Mouse (Mus musculus): ENCODE data around the gene Fam43b. TPM values are rescaled to one million over a fixed set of nuclear protein-coding genes. Genes with fewer than 3 reads are reported as not detected.
A peak's percentile ranks its signal among the peaks of the same experiment; 100 is the strongest.

Gene Fam43b
- total RNA-seq, 1 experiment from 2014 or later: 2.1 TPM

GRCm38 (mm10) chr4:138395087-138395970 lies 999 bp downstream of the Fam43b start:
- DNase-seq: peak; percentile 48

- DNase-seq: no peak
Observed at GRCm38 (mm10) chr4:138393703-138394102, 2.6 kb downstream of the Fam43b start.

GRCm38 (mm10) chr4:138383789-138384188 lies 12.5 kb downstream of the Fam43b start:
- no peak for DNase-seq

GRCm38 (mm10) chr4:138382462-138382861 lies 13.9 kb downstream of the Fam43b start:
- DNase-seq: no peak

GRCm38 (mm10) chr4:138380132-138380689 lies 16.1 kb downstream of the Fam43b start:
- DNase-seq: peak; percentile 32

DNA sequence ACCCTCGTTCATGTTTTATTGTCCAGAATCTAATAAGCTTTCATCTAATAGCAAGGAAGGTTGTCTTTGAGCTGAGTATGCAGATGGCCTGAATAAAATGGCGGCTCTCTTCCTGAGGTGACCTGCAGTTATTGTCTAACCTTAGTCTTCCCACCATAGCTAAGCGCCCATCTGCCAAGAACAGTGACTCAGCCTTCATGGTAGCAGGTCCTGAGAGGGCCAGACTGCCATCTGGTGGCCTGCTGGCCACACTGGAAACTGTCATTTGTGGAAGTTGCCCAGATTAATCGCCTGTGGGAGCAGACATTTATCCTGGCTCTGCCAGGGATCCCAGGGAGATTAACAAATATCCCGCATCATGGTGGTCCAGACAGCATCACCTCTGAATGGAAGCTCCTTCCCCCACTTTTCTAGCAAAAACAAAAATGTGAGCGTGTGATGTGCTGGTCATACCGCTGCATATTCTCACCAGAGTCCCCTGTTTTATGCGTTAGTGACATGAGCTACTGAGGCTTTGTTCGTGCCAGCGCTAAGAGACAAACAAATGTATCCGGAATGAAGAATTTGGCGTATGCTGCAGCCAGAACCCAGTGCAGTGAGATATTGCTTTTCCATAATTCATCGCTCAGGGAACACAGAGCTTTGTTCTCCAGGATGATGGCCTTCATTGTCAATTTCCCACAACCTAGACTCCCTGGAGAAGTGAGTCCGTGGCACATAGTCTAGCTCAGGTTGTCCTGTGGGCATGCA lies 17.1 kb downstream of the Fam43b start:
- peak; percentile 87 for DNase-seq

- peak; percentile 67 for DNase-seq
Observed at GRCm38 (mm10) chr4:138377526-138377925, 18.8 kb downstream of the Fam43b start.

DNA sequence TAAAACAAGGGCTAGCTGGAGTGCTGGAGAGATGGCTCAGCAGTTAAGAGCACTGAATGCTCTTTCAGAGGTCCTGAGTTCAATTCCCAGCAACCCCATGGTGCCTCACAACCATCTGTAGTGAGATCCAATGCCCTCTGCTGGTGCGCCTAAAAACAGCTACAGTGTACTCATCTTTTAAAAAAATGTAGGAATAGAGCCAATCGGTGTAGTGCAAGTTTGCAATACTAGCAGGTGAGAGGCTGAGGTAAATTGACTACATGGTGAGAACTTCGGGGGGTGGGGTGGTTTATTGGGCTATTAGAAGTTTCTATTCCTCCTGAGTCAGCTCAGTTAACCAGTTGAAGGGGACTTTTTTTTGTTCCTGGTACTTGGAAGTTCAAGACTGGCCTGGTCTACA lies 21.2 kb downstream of the Fam43b start:
- DNase-seq: no peak

GRCm38 (mm10) chr4:138370996-138371516 lies 25.3 kb downstream of the Fam43b start:
- no peak for DNase-seq

DNA sequence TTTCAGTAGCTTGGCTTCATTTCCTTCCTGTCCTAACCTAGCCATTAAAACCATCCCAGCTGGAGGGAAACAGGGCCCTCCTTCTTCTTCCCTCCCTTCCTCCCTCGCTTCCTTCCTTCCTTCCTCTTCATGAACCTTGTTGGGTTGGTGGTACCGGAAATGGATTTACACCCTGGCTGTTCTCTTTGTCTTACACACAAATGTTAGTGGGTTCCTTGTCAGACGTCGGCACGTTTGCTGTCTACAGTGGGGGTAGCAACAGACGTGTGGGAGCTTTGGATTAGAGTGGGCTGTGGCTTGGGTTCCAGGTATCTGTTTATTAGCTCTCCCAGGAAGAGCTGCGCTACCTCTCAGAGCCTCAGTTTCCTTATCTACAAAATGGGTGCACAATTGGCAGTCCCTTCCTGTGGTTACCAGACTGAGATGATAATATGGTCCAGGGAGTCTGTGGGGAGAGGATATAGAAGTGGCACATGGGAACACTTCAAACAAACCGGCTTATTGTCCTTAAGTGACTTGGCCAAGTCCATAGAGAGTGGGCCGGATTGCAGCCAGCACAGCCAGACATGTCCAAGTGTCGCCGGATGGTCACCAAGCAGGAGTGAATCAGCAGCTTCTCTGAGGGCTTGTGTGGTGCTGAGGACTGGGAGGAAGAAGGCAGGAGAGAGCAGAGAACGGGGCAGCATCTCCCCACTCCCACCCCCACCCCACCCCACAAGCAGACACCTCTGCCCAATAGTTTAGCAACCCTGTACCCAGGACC lies 27.6 kb downstream of the Fam43b start:
- DNase-seq: no peak

DNA sequence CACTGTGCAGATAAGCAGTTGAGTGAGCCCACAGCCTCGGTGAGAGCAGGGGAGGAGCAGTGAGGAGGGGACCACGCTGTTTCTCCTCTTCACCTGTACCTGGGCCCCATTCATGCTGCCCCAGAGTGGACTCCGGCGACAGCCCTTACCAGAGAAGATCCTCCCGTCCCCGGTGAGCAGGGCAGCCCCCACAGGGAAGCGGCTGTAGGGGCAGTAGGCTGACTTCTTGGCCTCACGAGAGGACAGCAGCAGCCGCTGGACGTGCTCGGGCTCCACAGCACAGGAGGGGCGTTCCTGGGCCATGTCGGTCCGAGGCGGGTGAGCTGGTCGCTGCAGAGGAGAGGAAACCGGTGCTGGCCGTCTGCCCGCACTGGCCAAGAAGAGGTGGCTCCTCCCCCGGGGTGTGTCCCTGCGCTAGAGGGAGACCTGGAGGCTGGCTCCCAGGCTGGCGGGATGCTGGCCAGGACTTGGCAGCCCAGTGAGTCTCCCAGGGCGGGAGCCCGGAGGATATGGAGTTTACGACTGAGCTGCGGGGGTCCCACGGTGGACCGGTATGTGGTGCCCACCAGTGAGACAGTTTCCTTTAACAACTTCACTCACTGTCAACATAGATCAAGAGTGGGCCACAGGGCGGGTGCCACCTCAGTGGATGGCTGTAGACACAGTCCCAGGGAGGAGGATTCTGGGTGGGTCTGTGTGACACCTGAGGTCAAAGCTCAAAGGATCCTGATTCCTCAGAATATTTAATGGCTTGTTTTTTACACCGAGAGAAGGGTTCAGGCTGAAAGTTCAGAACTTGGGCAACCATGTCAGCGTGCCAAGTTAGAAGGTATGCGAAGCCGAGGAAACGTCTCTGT lies 28.5 kb downstream of the Fam43b start, which contains the start of gene Cda:
TSS of gene Cda (minus strand) at position 352 of the 857 bp plus-strand sequence.
- peak; percentile 93 for DNase-seq

- no peak for DNase-seq
Observed at GRCm38 (mm10) chr4:138366561-138366960, 29.8 kb downstream of the Fam43b start.

- DNase-seq: no peak
Observed at GRCm38 (mm10) chr4:138363511-138363910, 32.8 kb downstream of the Fam43b start.

GRCm38 (mm10) chr4:138362883-138363282 lies 33.4 kb downstream of the Fam43b start:
- no peak for DNase-seq

- DNase-seq: no peak
Observed at GRCm38 (mm10) chr4:138361370-138361821, 34.9 kb downstream of the Fam43b start.

DNA sequence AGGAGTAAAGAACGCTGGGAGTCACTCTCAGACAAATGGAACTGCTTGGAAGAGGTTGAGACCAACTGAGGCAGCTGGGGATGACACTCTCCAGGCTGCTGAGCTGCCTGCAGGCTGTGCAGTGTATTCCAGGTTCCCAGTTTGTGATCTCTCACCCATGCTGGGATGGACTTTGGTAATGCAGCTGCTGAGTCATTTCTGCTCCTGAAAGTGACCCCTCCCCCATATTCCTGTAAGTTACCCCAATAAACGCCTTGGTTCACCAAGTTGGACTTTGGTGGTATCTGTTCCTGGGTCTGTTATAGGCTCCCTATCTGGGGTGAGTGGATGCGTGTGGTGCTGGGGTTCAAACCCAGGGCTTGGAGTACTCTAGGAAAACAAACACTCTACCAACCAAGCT lies 38.2 kb downstream of the Fam43b start:
- no peak for DNase-seq

- DNase-seq: peak; percentile 72
Observed at GRCm38 (mm10) chr4:138356551-138356950, 39.8 kb downstream of the Fam43b start.

DNA sequence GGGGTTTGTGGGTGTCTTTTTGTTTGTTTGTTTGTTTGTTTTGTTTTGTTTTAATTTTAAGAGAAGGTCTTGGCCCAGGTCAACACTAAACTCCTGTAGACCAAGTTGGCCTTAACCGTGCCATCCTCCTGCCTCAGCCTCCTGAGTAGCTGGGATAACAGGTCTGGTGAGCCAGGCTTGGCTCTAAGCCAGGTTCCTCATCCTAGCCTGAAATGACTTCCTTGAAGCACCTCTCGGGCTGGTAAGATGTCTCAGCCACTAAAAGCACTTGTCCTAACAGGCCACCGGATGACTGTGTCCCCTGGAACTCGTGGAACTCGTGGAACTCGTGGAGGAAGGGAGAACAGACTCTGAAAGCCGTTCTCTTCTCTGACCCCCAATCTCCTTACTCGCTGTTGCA lies 40.2 kb downstream of the Fam43b start:
- no peak for DNase-seq

DNA sequence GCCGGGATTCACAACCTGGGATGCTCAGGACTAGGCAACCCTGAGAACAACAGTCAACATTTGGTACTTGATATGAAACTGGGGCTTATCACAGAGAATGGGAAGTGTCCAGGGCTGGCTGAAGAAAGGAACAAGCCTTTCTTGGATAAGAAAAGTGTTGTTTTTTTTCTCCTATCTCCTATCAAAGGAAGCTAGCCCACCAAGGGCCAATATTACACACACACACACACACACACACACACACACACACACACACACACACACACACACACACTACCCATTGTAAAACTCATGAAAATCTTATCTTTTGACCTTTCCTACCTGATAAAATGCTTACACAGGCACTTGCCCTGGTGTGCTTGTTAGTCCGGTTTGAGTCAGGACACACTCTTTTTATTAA lies 40.8 kb downstream of the Fam43b start:
- no peak for DNase-seq

DNA sequence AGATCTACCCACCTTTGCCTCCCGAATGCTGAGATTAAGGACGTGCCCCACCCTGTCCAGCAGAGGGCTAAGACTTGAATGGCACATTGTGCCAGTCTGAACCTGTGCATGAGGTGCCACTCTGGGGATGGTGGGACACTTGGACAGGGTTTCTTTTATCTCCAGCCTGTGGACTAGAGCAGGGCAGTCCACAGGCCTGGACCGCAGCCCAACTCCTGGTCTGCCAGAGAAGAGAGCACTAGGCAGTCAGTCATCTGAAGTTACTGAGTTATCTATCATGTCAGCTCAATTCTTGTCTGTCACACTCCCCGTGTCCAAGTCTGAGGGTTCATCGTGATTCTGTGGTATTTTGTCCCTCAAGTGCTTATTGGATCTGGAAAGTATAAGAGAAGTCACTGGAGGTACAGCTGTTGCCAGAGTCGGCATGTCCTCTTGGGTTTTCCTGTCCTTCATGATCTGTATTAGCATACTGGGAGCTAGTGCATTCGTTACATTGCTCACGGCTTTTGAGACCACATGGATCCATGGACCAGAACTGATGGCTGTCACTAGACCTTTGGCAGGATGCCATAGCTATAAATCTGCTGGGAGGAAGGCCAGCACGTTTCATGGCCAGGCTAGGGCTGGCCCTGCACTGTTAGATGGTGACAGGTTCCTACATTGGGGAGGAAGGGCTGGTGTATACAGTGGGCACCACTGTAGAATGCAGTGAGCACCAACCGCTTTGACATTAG lies 42.7 kb downstream of the Fam43b start:
- peak; percentile 63 for DNase-seq
